Mouse (Mus musculus): Measurements from ENCODE around the gene Scn11a.

The Scn11a gene

DNA sequence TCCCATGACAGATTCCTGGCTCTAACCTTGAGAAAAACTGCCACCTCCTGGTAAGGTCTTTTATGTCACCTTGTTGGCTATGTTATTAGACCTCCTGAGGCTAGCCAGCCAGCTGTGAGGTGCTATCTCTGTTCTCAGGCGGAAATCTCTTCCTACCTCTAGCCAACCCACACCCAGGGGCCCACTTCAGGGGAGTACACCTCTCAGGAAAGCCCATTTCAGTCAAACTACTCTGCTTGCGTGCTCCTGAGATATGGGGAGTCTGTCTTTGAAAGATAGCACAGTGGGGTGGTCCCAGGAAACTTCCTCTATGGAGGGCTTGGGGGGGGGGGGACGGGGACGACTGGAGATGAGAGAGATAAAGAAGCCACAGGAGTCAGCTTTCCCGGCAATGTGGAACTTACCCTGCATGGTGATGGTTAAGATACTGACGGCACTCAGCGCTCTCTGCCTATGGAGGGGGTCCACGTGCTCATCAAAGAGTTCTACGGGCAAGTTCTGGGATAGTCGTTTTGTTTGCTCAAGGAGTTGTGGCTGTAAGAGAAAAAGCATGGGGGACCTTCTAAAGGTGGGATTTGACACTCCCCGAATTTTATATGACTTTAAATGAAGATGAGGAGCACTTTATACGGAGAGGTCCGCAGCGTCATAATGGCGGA, 29.9 kb downstream of the Scn11a start:
- DNase-seq: no peak

DNA sequence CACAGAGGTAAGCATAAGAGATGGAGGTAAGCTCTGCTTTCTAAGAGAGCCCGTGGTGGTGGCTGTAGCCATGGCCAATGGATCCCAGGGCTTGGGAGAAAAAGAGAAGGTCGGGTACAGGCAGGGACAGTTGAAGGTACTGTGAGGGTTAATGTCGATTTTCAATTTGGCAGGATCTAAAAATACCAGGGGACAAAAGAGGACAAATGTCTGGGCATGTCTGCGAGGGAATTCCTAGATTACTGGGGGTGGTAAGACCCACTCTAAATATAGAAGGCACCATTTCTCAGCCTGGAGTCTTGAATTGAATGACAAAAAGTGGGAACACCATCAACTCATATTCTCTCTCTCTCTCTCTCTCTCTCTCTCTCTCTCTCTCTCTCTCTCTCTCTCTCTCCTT, 30.8 kb downstream of the Scn11a start:
- DNase-seq: no peak

GRCm38 (mm10) chr9:119792505-119792904, 32.8 kb downstream of the Scn11a start:
- DNase-seq: peak; percentile 56 to 60

GRCm38 (mm10) chr9:119780901-119781300, 44.4 kb downstream of the Scn11a start:
- DNase-seq: no peak

GRCm38 (mm10) chr9:119776661-119777060, 48.6 kb downstream of the Scn11a start:
- no peak for DNase-seq

DNA sequence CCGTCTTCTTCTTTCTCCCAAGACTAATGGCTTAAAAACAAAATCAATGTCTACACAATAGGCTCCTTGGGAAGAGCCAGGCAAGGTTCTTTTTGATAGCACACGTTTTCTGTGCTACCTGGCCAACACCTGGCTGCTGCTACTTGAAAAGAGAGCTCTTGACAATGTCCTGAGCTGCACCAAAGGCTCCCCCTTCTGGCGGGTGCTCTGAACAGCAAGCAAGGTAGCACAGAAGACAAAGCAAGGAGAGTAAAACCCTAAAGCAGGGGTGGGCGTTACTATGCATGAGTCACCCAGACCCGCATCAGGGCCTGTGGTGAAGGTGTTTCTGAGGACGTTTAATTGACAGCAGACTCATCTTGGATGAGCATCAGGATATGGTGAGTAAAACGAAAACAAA, 56.7 kb downstream of the Scn11a start:
- DNase-seq: peak; percentile 40 to 55

GRCm38 (mm10) chr9:119760226-119760625, 65.0 kb downstream of the Scn11a start:
- DNase-seq: no peak

DNA sequence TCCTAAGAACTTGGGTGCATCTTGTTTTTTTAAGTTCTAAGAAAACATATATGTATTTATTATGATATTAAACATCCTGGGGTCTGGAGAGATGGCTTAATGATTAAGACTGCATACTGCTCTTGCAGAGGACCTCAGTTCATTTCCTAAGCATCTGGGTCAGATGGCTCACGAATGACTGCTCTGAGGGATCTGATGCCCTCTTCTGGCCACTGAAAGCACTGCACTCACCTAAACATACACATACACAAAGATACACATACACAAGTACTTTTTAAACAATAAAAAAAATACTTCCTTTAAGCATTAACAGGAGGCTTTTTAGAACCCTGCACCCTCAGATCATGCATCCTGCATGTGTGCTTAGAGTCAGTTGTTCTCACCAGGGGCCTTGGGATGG, 65.8 kb downstream of the Scn11a start:
- DNase-seq: no peak

DNA sequence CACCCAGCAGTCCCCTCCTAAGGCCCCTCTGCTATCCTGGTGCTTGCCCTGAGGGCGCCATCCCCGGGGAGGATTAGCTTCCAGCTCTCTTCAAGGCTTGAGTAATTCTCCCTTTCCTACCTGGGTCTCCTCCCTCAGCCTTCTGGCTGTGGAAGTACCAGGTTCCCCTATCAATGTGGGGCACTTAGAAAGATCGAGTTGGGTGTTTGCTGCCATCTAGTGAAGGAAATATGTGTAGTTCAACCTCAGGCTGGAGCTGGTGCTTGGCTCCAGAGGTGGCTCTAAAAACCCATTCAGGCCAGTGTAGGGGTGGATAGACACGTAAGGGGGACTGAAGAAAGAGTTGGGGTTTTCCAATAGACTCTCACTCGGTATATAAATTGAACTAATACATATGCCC, 73.7 kb downstream of the Scn11a start:
- peak in 1 of 2 experiments; percentile 22 for DNase-seq

- no peak for DNase-seq
Measured at GRCm38 (mm10) chr9:119749112-119749511, 76.1 kb downstream of the Scn11a start.

- DNase-seq: no peak
Measured at GRCm38 (mm10) chr9:119743900-119744299, 81.4 kb downstream of the Scn11a start.

DNA sequence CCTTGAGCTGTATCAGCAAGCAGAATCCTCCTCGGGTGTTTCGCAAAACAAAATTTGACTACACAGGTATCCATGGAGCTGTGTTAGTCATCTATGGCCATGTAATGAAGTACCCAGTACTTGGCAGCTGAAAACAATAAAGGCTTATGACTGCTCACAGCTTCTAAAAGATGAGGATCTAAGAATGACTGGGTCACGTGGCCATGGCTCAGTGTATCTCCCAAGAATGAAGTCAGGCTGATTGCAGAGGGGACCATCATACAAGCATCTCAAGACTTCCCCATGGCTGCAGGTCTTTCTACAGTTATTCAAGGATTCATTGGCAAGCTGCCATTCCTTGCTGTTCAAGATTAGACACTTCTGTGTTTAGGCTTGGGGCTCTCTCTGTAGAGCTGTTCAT, 81.9 kb downstream of the Scn11a start:
- DNase-seq: no peak

- no peak for DNase-seq
Measured at GRCm38 (mm10) chr9:119741101-119741786, 84.0 kb downstream of the Scn11a start.

DNA sequence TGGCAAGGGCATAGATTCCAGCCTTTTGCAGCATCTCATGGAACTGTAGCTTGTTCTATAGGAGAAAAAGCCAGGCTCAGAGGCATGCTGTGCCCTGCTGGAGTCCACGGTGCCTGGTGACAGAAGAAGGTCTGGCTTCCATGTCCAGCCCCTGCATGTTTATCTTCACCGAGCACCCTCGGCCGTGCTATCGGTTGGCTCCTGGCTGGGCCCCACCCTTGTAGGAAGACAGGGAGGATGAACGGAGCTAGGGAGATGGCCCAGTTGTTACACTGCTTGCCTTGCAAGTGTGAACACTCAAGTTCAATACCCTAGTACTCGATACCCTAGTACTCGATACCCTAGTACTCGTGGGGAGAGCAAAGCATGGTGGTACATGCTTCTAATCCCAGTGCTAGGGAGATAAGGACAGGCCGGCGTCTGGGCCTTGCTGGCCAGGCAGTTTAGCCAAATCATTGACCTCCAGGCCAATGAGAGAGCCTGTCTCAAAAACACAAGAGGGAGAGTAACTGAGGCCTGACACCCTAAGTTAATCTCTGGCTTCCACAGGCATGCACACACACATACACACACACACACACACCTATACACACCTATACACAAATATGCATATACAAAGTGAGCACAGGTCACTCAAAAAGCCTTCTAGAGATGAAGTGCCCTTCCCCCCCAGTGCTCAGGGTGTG, 96.7 kb downstream of the Scn11a start:
- DNase-seq: no peak

- no peak for DNase-seq
Measured at GRCm38 (mm10) chr9:119726990-119727389, 98.3 kb downstream of the Scn11a start.

DNA sequence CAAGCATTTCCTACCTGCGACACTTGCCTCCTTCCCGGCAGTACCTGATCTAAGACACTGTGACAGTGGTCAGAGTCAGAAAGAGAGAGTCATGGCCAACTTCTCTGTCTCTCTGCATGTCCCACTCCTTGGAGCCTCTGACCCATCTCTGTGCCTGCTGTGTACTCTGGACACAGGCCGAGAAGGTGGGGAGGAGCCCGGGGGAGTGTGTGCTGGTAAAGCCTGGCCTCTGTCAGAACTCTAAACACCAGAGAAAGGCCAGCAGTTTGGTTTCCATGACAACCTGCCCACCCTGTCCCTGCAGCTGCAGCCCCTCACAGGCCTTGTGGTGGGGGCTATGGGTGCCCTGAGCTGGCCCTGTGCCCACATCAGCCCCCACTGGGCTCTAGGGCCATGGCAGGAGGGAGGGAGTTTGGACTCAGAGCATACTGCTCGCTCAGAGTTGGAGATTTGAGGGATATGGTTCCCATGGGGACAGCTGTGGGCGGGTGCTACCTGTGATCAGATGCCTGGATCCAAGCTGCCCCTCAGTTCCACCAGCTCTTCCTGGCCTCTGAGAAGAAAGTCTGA, 99.9 kb downstream of the Scn11a start:
- peak; percentile 9 to 11 for DNase-seq

- DNase-seq: no peak
Measured at GRCm38 (mm10) chr9:119719222-119719621, 106.0 kb downstream of the Scn11a start, which contains the start of gene Scn10a. Gene Scn10a (minus strand): TSS chr9:119719322.

DNA sequence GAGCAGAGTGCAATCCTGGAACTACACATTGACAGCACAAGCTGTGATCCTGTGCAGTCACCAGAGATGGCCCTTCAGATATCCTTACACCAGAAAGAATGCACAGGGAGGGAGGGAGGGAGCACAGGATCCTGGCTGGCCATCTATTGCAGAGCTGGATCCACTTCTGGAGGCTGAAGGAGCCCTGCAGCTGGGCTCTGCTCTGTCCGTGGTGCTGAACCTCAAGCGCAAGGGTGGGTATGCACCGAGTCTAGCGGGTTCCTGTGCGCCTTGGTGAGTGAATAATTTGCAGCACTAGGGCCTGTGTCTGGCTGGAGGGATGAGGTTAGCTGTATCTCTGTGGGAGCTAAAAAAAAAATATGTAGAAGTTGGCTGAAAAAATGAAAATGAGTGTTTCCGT, 118.6 kb downstream of the Scn11a start:
- DNase-seq: peak; percentile 94 to 95

Measured in kidney, postnatal 4 days (tissue).